Mouse (Mus musculus): ENCODE data around the gene Prkca. TPM values are rescaled to one million over a fixed set of nuclear protein-coding genes. Genes with fewer than 3 reads are reported as not detected.

The Prkca gene
- polyA plus RNA-seq, 1 experiment from 2014 or later: 19.8 TPM

DNA sequence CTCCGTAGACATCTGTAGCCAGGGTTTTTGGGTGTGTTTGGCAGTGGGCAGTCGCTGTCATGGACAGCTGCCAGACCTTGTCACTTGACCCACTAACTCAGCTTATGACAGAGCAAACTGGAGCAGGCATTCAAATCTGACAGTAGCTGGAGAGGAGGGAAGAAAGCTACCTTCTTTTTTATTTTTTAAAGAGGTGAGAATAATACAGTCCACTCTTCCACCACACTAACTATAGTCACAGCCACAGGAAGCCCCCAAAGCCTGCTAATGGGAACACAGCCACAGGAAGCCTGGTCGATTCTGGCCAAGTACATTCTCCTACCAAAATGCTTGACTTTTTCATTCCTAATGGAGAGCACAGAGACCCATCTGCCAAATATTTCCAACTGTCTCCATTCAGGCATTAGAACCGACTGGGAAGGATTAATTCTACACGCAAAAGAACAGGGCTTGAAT lies 84.9 kb downstream of the Prkca start:
- H3K9me3 ChIP-seq (ENCODE audit: control insufficient read depth, low read length): no peaks in the 10 kb centered on the region
- 62% methylated on average over 5 of the region's 5 CpGs for WGBS
- ATAC-seq (replicated peaks; ENCODE audit: low FRiP score, low TSS enrichment, low read depth): no peak
- no peaks in the 10 kb centered on the region for H3K27me3 ChIP-seq (replicated peaks; ENCODE audit: control insufficient read depth, insufficient read depth, low read length)
- H3K9ac ChIP-seq (ENCODE audit: low read length): no peak overlapping the region
- H3K4me2 ChIP-seq (ENCODE audit: low read length): no peak overlapping the region
- no peak overlapping the region for H3K4me3 ChIP-seq (ENCODE audit: low read depth, low read length)
- no peak for DNase-seq (ENCODE audit: low spot score)
- no peaks in the 10 kb centered on the region for H3K36me3 ChIP-seq (ENCODE audit: control insufficient read depth, insufficient read depth, low read length)
- H3K27ac ChIP-seq (ENCODE audit: low read depth): peak overlapping the region; percentile 12; the same call in 1 of the 2 replicates
- peaks cover 12% of the 10 kb centered on the region for H3K4me1 ChIP-seq (replicated peaks; ENCODE audit: control insufficient read depth, insufficient read depth, low read length)

DNA sequence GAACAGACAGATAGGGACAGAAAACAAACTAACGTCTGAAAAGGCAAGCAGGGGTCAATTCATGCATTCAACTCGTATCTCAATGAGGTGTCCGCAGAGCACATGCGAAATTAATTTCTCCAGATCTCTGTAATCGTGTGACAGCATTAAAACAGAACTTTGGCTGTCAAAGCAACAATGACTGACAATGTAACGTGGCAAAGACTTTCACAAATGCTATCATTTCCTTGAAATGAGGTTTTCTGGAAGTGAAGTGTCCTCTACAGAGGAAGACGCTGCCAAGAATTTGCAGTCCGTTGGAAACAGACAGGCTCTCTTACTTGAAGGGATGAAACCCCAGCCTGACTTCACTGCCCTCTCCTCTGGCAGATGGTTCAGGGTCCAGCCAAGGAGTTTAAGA lies 85.8 kb downstream of the Prkca start:
- H3K4me3 ChIP-seq (ENCODE audit: low read depth, low read length): no peak overlapping the region
- H3K4me1 ChIP-seq (replicated peaks; ENCODE audit: control insufficient read depth, insufficient read depth, low read length): peaks cover 12% of the 10 kb centered on the region
- no peak overlapping the region for H3K4me2 ChIP-seq (ENCODE audit: low read length)
- no peak overlapping the region for H3K9ac ChIP-seq (ENCODE audit: low read length)
- WGBS: 81% methylated on average over 8 of the region's 8 CpGs
- no peaks in the 10 kb centered on the region for H3K36me3 ChIP-seq (ENCODE audit: control insufficient read depth, insufficient read depth, low read length)
- H3K27ac ChIP-seq (ENCODE audit: low read depth): no peak overlapping the region
- ATAC-seq (replicated peaks; ENCODE audit: low FRiP score, low TSS enrichment, low read depth) (no peak), DNase-seq (ENCODE audit: low spot score) (no peak)
- H3K9me3 ChIP-seq (ENCODE audit: control insufficient read depth, low read length): no peaks in the 10 kb centered on the region
- H3K27me3 ChIP-seq (replicated peaks; ENCODE audit: control insufficient read depth, insufficient read depth, low read length): no peaks in the 10 kb centered on the region

DNA sequence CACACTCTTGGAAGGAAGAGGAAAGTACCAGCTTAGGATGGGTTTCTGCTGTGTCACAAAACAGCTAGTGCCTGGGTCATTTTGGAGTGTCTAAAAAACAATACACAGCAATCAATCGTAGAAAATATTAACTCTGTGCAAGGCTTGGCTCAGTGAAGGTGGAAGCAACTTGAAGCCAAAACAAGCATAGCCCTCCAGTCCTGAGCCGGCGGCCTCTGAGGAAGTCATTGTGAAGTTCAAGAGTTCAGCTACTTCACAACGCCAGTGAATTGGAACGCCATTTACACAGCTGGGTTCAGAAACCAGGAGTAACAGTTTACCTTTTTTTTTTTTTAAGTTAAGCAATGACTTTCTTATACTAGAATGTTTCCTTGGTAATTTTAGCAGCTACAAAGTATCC lies 89.0 kb downstream of the Prkca start:
- Histone ChIP-seq H3K9me3 (ENCODE audit: control insufficient read depth, low read length) (no peaks in the 10 kb centered on the region), H3K4me2 (ENCODE audit: low read length) (no peak overlapping the region), H3K4me3 (ENCODE audit: low read depth, low read length) (no peak overlapping the region), H3K27ac (ENCODE audit: low read depth) (no peak overlapping the region), H3K9ac (ENCODE audit: low read length) (no peak overlapping the region), H3K36me3 (ENCODE audit: control insufficient read depth, insufficient read depth, low read length) (no peaks in the 10 kb centered on the region), H3K27me3 (replicated peaks; ENCODE audit: control insufficient read depth, insufficient read depth, low read length) (no peaks in the 10 kb centered on the region), H3K4me1 (replicated peaks; ENCODE audit: control insufficient read depth, insufficient read depth, low read length) (peaks cover 29% of the 10 kb centered on the region)
- WGBS: 59% methylated on average over 5 of the region's 5 CpGs
- ATAC-seq (replicated peaks; ENCODE audit: low FRiP score, low TSS enrichment, low read depth) (no peak), DNase-seq (ENCODE audit: low spot score) (no peak)

GRCm38 (mm10) chr11:108251924-108252775 lies 91.6 kb downstream of the Prkca start:
- no peaks in the 10 kb centered on the region for H3K36me3 ChIP-seq (ENCODE audit: control insufficient read depth, insufficient read depth, low read length)
- H3K27me3 ChIP-seq (replicated peaks; ENCODE audit: control insufficient read depth, insufficient read depth, low read length): no peaks in the 10 kb centered on the region
- no peak overlapping the region for H3K4me2 ChIP-seq (ENCODE audit: low read length)
- no peak for ATAC-seq (replicated peaks; ENCODE audit: low FRiP score, low TSS enrichment, low read depth)
- DNase-seq (ENCODE audit: low spot score): no peak
- 82% methylated on average over 7 of the region's 7 CpGs for WGBS
- no peaks in the 10 kb centered on the region for H3K9me3 ChIP-seq (ENCODE audit: control insufficient read depth, low read length)
- peaks cover 22% of the 10 kb centered on the region for H3K4me1 ChIP-seq (replicated peaks; ENCODE audit: control insufficient read depth, insufficient read depth, low read length)
- no peak overlapping the region for H3K9ac ChIP-seq (ENCODE audit: low read length)
- H3K27ac ChIP-seq (ENCODE audit: low read depth): no peak overlapping the region
- H3K4me3 ChIP-seq (ENCODE audit: low read depth, low read length): no peak overlapping the region

GRCm38 (mm10) chr11:108250829-108251637 lies 92.7 kb downstream of the Prkca start:
- no peaks in the 10 kb centered on the region for H3K27me3 ChIP-seq (replicated peaks; ENCODE audit: control insufficient read depth, insufficient read depth, low read length)
- H3K4me2 ChIP-seq (ENCODE audit: low read length): no peak overlapping the region
- DNase-seq (ENCODE audit: low spot score): no peak

GRCm38 (mm10) chr11:108250146-108250635 lies 93.5 kb downstream of the Prkca start:
- peaks cover 22% of the 10 kb centered on the region for H3K4me1 ChIP-seq (replicated peaks; ENCODE audit: control insufficient read depth, insufficient read depth, low read length)
- 56% methylated on average over 1 of the region's 1 CpGs for WGBS
- H3K4me2 ChIP-seq (ENCODE audit: low read length): no peak overlapping the region
- DNase-seq (ENCODE audit: low spot score) (no peak), ATAC-seq (replicated peaks; ENCODE audit: low FRiP score, low TSS enrichment, low read depth) (no peak)
- no peak overlapping the region for H3K27ac ChIP-seq (ENCODE audit: low read depth)
- H3K9me3 ChIP-seq (ENCODE audit: control insufficient read depth, low read length): no peaks in the 10 kb centered on the region
- H3K36me3 ChIP-seq (ENCODE audit: control insufficient read depth, insufficient read depth, low read length): no peaks in the 10 kb centered on the region
- no peak overlapping the region for H3K4me3 ChIP-seq (ENCODE audit: low read depth, low read length)
- H3K9ac ChIP-seq (ENCODE audit: low read length): no peak overlapping the region
- H3K27me3 ChIP-seq (replicated peaks; ENCODE audit: control insufficient read depth, insufficient read depth, low read length): no peaks in the 10 kb centered on the region

More at GRCm38 (mm10) chr11:108250829-108251637, 92.7 kb downstream of the Prkca start:
- H3K9ac ChIP-seq (ENCODE audit: low read length): no peak overlapping the region
- H3K27ac ChIP-seq (ENCODE audit: low read depth): no peak overlapping the region
- WGBS: 53% methylated on average over 13 of the region's 13 CpGs
- no peak overlapping the region for H3K4me3 ChIP-seq (ENCODE audit: low read depth, low read length)
- H3K4me1 ChIP-seq (replicated peaks; ENCODE audit: control insufficient read depth, insufficient read depth, low read length): peaks cover 22% of the 10 kb centered on the region
- no peaks in the 10 kb centered on the region for H3K9me3 ChIP-seq (ENCODE audit: control insufficient read depth, low read length)
- 0 out of 2 replicates have a peak, but pooled peaks have one; percentile 74 for ATAC-seq (replicated peaks; ENCODE audit: low FRiP score, low TSS enrichment, low read depth)
- no peaks in the 10 kb centered on the region for H3K36me3 ChIP-seq (ENCODE audit: control insufficient read depth, insufficient read depth, low read length)

GRCm38 (mm10) chr11:108249487-108249886 lies 94.2 kb downstream of the Prkca start:
- no peaks in the 10 kb centered on the region for H3K27me3 ChIP-seq (replicated peaks; ENCODE audit: control insufficient read depth, insufficient read depth, low read length)
- no peak overlapping the region for H3K4me3 ChIP-seq (ENCODE audit: low read depth, low read length)
- no peak overlapping the region for H3K27ac ChIP-seq (ENCODE audit: low read depth)
- H3K36me3 ChIP-seq (ENCODE audit: control insufficient read depth, insufficient read depth, low read length): no peaks in the 10 kb centered on the region
- H3K9ac ChIP-seq (ENCODE audit: low read length): no peak overlapping the region
- no peaks in the 10 kb centered on the region for H3K9me3 ChIP-seq (ENCODE audit: control insufficient read depth, low read length)
- 65% methylated on average over 5 of the region's 5 CpGs for WGBS
- H3K4me2 ChIP-seq (ENCODE audit: low read length): no peak overlapping the region
- H3K4me1 ChIP-seq (replicated peaks; ENCODE audit: control insufficient read depth, insufficient read depth, low read length): peaks cover 22% of the 10 kb centered on the region
- ATAC-seq (replicated peaks; ENCODE audit: low FRiP score, low TSS enrichment, low read depth) (no peak), DNase-seq (ENCODE audit: low spot score) (no peak)

DNA sequence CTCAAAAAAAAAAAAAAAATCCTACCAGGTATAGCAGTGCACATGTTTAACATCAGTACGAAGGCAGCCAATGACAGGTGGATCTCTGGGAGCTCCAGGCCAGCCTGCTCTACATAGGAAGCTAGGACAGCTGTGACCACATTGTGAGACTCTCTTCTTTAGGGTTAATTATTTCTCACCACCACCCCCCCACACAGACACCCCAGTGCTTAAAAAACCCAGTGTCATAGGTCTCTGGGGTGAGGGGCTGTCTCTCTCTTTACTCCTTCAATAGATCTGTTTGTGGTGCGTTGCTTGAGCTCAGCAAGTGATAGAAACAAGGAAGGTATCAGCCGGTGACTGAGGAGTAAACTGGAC lies 94.7 kb downstream of the Prkca start:
- no peak overlapping the region for H3K4me3 ChIP-seq (ENCODE audit: low read depth, low read length)
- ATAC-seq (replicated peaks; ENCODE audit: low FRiP score, low TSS enrichment, low read depth): no peak
- no peaks in the 10 kb centered on the region for H3K27me3 ChIP-seq (replicated peaks; ENCODE audit: control insufficient read depth, insufficient read depth, low read length)
- H3K9me3 ChIP-seq (ENCODE audit: control insufficient read depth, low read length): no peaks in the 10 kb centered on the region
- peaks cover 22% of the 10 kb centered on the region for H3K4me1 ChIP-seq (replicated peaks; ENCODE audit: control insufficient read depth, insufficient read depth, low read length)
- no peak overlapping the region for H3K9ac ChIP-seq (ENCODE audit: low read length)
- H3K27ac ChIP-seq (ENCODE audit: low read depth): no peak overlapping the region
- H3K36me3 ChIP-seq (ENCODE audit: control insufficient read depth, insufficient read depth, low read length): no peaks in the 10 kb centered on the region
- no peak for DNase-seq (ENCODE audit: low spot score)
- H3K4me2 ChIP-seq (ENCODE audit: low read length): no peak overlapping the region
- 87% methylated on average over 3 of the region's 3 CpGs for WGBS
